Mouse (Mus musculus) E14TG2a.4 (cell line): Measurements from ENCODE around the gene Ablim1.

Experiments used
- H3K27me3 ChIP-seq: 2 replicates; pipeline ENCODE4 v1.6.1; 2014; ENCODE audit warnings: low read length, control low read depth; ENCODE audit not compliant: insufficient read depth
- H3K36me3 ChIP-seq: 2 replicates; pipeline ENCODE4 v1.6.1; 2014; ENCODE audit warnings: low read length, control low read depth; ENCODE audit not compliant: insufficient read depth
- H3K4me1 ChIP-seq: replicated peaks from 2 replicates; pipeline ENCODE4 v1.6.1; 2014; ENCODE audit warnings: low read depth, low read length, control low read depth
- H3K4me3 ChIP-seq: replicated peaks from 2 replicates; pipeline ENCODE4 v1.5.1; 2014; ENCODE audit warnings: mild to moderate bottlenecking, low read length
- H3K9me3 ChIP-seq: 2 replicates; pipeline ENCODE4 v1.6.1; 2014; ENCODE audit warnings: low read length, control low read depth
- CTCF ChIP-seq: conservative IDR thresholded peaks from 2 replicates; pipeline ENCODE4 v1.5.1; 2014; ENCODE audit warnings: low read length
- NANOG ChIP-seq: IDR thresholded peaks from 2 replicates; pipeline ENCODE4 v1.6.1; 2014; ENCODE audit warnings: borderline replicate concordance, low read length, mixed read lengths
- POU5F1 ChIP-seq: IDR thresholded peaks from 2 replicates; pipeline ENCODE4 v1.6.1; 2014; ENCODE audit warnings: low read length, borderline replicate concordance

Gene Ablim1

DNA sequence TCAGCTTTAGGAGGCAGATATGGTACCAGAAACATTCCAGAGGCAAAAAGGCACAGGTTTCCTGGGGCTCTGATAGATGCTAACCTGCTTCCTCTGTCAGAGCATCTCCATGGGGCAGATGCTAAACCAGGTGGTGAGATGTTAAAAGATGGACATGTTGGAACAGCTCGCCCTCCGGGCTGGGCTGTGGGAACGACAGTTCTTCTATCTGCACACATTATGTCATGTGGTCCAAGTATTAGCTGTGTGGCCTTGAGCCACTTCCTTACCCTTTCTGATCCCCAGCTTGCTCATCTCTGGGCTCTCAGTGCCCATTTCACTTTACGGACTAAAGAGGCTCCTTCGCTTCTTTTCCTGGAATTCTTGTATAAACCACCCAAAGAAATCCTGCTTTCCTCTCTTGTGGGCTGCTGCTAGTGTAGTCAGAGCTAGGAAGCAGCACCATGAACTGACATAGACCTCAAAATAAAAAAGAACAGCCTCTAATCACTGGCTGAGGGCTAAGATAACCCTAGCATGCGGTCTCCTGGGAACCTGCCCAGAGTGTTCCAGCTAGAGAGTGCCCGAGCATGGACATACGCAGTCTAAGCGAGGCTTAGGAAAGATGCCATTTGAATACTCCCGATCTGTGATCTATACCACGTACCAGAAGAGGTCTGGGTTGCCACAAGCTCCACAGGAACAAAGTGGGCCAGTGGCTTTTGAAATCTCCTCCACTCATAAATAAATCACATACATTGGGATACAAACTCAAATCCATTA is 119.4 kb downstream of the Ablim1 start:
- Histone ChIP-seq H3K36me3 (no peaks in the 10 kb centered on the region), H3K4me3 (no peak overlapping the region), H3K27me3 (peaks cover 39% of the 10 kb centered on the region), H3K9me3 (no peaks in the 10 kb centered on the region), H3K4me1 (peaks cover 49% of the 10 kb centered on the region)
- TF ChIP-seq POU5F1, result no peak
- no peak for TF ChIP-seq NANOG
- no peak for TF ChIP-seq CTCF

DNA sequence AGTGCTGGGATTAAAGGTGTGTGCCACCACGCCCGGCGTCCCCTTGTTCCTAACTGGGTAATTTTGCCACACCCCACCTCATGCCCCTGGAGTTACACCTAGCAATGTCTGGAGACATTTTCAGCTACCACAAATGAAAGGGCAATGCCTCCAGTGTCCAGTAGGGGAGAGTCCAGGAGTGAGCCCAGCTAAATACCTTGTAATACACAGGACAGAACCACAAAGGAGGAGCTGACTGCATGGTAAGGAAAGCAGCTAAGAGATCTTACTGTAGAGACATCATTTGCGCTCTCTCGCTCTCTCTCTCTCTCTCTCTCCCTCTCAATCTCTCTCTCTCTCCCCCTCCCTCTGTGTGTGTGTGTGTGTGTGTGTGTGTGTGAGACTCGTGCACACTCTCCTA is 120.8 kb downstream of the Ablim1 start:
- no peak for TF ChIP-seq NANOG
- peak; percentile 57 for TF ChIP-seq CTCF
- TF ChIP-seq POU5F1, result no peak
- H3K9me3 ChIP-seq, result no peaks in the 10 kb centered on the region
- H3K27me3 ChIP-seq, result peaks cover 41% of the 10 kb centered on the region
- H3K36me3 ChIP-seq, result no peaks in the 10 kb centered on the region
- peaks cover 41% of the 10 kb centered on the region for H3K4me1 ChIP-seq
- no peak overlapping the region for H3K4me3 ChIP-seq

- H3K4me1 ChIP-seq, result peaks cover 35% of the 10 kb centered on the region
- TF ChIP-seq CTCF (no peak), POU5F1 (no peak), NANOG (no peak)
- no peak overlapping the region for H3K4me3 ChIP-seq
- H3K27me3 ChIP-seq, result peaks cover 39% of the 10 kb centered on the region
- no peaks in the 10 kb centered on the region for H3K9me3 ChIP-seq
- no peaks in the 10 kb centered on the region for H3K36me3 ChIP-seq
Observed at GRCm38 (mm10) chr19:57193382-57193781, 121.3 kb downstream of the Ablim1 start.

DNA sequence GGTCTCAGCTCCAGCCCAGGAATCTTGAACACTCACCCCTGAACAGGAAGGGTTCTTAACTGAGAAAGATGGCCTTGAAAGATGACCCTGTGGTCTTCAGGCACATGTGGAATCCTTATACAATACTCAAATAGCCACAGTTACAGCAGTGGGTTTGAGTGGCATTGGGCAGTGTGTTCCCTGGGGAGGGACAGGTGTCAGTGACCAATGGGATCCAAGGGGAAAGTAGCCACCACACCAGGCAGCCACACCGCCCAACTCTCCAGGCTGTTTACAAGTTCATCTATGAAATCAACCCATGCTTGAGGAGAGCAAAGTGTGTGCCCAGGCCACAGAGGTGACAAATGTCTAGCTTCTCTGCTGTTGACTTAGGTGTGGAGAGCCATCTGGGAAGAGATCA is 123.6 kb downstream of the Ablim1 start:
- no peak for TF ChIP-seq CTCF
- TF ChIP-seq POU5F1, result no peak
- TF ChIP-seq NANOG, result no peak
- Histone ChIP-seq H3K36me3 (no peaks in the 10 kb centered on the region), H3K4me3 (no peak overlapping the region), H3K9me3 (no peaks in the 10 kb centered on the region), H3K27me3 (peaks cover 21% of the 10 kb centered on the region), H3K4me1 (peaks cover 15% of the 10 kb centered on the region)

GRCm38 (mm10) chr19:57189427-57189826 is 125.3 kb downstream of the Ablim1 start:
- H3K4me1 ChIP-seq, result peaks cover 11% of the 10 kb centered on the region
- H3K4me3 ChIP-seq, result no peak overlapping the region
- no peaks in the 10 kb centered on the region for H3K36me3 ChIP-seq
- TF ChIP-seq POU5F1 (no peak), CTCF (no peak), NANOG (no peak)
- H3K9me3 ChIP-seq, result no peaks in the 10 kb centered on the region
- peaks cover 5% of the 10 kb centered on the region; the same call in 1 of the 2 replicates for H3K27me3 ChIP-seq

- H3K4me1 ChIP-seq, result peaks cover 15% of the 10 kb centered on the region
- no peaks in the 10 kb centered on the region for H3K36me3 ChIP-seq
- TF ChIP-seq CTCF, result no peak
- TF ChIP-seq POU5F1, result no peak
- no peak for TF ChIP-seq NANOG
- peaks cover 5% of the 10 kb centered on the region; the same call in 1 of the 2 replicates for H3K27me3 ChIP-seq
- no peaks in the 10 kb centered on the region for H3K9me3 ChIP-seq
- H3K4me3 ChIP-seq, result no peak overlapping the region
Observed at GRCm38 (mm10) chr19:57188553-57188952, 126.2 kb downstream of the Ablim1 start.

DNA sequence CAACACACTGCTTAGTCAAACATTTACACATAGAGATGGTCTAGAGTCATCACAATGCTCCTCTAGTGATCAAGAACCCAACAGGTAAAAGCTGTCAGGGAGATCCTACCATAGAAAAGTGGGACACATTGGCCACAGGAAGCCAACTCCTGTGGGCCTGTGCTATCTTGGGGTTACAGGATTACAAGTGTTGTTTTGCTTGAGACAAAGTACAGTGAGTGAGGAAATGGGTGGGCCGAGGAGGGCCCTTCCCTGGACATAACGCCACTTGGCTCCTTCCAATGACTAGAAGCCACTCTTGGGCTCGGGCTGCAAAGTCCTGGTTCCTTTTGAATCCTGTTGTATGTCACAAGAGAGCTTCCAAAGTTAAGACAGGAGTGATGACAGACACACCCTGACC is 129.7 kb downstream of the Ablim1 start:
- H3K9me3 ChIP-seq, result no peaks in the 10 kb centered on the region
- TF ChIP-seq POU5F1 (no peak), NANOG (no peak), CTCF (no peak)
- H3K4me1 ChIP-seq, result peaks cover 36% of the 10 kb centered on the region
- no peak overlapping the region for H3K4me3 ChIP-seq
- H3K36me3 ChIP-seq, result no peaks in the 10 kb centered on the region
- peaks cover 8% of the 10 kb centered on the region; the same call in 1 of the 2 replicates for H3K27me3 ChIP-seq

- Histone ChIP-seq H3K4me1 (peaks cover 36% of the 10 kb centered on the region), H3K36me3 (no peaks in the 10 kb centered on the region), H3K4me3 (no peak overlapping the region), H3K9me3 (no peaks in the 10 kb centered on the region), H3K27me3 (0 out of 2 replicates have a peak, but pooled peaks cover 4% of the 10 kb centered on the region)
- TF ChIP-seq CTCF, result no peak
- no peak for TF ChIP-seq NANOG
- no peak for TF ChIP-seq POU5F1
Observed at GRCm38 (mm10) chr19:57182938-57183720, 131.6 kb downstream of the Ablim1 start.
